Mouse (Mus musculus) C2C12 (cell line): ENCODE results near the gene Traf2.

ENCODE experiments used
- CTCF ChIP-seq: IDR thresholded peaks from one replicate; pipeline ENCODE4 v1.5.1; 2011; ENCODE audit not compliant: control insufficient read depth, insufficient read depth, insufficient read length
- MAX ChIP-seq: IDR thresholded peaks from one replicate; pipeline ENCODE4 v1.6.1; 2011; ENCODE audit warnings: mild to moderate bottlenecking, control low read depth
- MYOG ChIP-seq: IDR thresholded peaks from one replicate; pipeline ENCODE4 v1.6.1; 2011; ENCODE audit not compliant: control insufficient read depth, insufficient read length; ENCODE audit errors: extremely low read depth

DNA sequence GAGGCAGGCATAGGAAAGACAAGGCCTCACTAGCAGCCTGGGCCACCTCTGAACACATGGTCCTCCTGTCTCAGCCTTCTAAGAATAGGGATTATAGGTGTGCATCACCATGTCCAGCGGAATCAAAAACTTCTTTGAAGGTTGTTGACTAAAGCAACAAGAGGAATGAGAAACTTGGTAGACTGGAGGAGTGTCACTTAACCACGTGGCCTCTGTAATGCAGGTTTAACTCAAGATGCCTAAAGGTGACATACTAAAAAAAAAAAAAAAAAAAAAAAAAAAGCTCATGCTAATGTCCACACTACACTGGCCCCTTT lies 11.9 kb downstream of the Traf2 start:
- TF ChIP-seq CTCF (no peak), MYOG (no peak), MAX (no peak)
